Mouse (Mus musculus) lung, postnatal 0 days (tissue): ENCODE measurements around the gene Hist1h2ab.

ENCODE experiments used
- CTCF ChIP-seq: IDR thresholded peaks from 2 replicates; pipeline ENCODE4 v1.5.1; 2016; ENCODE audit warnings: antibody characterized with exemption, mild to moderate bottlenecking
- EP300 ChIP-seq: IDR thresholded peaks from 2 replicates; pipeline ENCODE4 v1.6.1; 2016; ENCODE audit warnings: antibody characterized with exemption, mild to moderate bottlenecking, control low read depth

DNA sequence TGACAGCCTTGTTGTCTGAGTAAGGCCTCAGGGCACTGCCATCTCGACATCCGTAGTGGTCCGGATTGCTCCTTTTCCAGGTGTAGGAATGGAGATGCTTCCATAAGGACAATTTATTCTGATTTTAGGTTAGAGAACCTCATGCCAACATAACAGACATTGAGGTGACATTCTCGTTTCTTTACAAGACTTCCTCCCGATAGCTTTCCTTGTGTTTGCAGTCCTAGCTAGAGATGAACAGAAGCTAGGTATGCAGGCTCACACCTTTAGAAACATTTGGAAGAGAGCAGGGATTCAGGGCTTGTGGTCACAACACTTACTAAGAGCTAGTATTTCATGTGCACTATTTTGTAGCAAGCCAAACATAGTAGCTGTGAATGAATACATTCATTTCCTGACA is 7.7 kb upstream of the Hist1h2ab start:
- no peak for TF ChIP-seq CTCF
- TF ChIP-seq EP300: no peak
